Mouse (Mus musculus): ENCODE results near the gene Vasn. TPM values are rescaled to one million over a fixed set of nuclear protein-coding genes. Genes with fewer than 3 reads are reported as not detected.

Gene Vasn
- polyA plus RNA-seq, 1 experiment: 72.1 TPM

- no peak overlapping the region for H3K27ac ChIP-seq (ENCODE audit: insufficient read depth, low read length)
- H3K4me3 ChIP-seq (ENCODE audit: insufficient read depth, low read length): no peak overlapping the region
- H3K4me1 ChIP-seq (ENCODE audit: control insufficient read depth, insufficient read depth, low read length): peaks cover 50% of the 10 kb centered on the region
- TF ChIP-seq CTCF (IDR thresholded peaks at IDR 0.05; ENCODE audit: borderline replicate concordance, insufficient read depth, low read length): no peak
Observed at GRCm38 (mm10) chr16:4605514-4606131, 34.1 kb upstream of the Vasn start.

- TF ChIP-seq POLR2A (IDR thresholded peaks at IDR 0.05; ENCODE audit: low read depth, low read length) (no peak), CTCF (IDR thresholded peaks at IDR 0.05; ENCODE audit: borderline replicate concordance, insufficient read depth, low read length) (peak; percentile 37; the same call in 1 of the 2 replicates)
- H3K4me1 ChIP-seq (ENCODE audit: control insufficient read depth, insufficient read depth, low read length): peaks cover 41% of the 10 kb centered on the region
- no peak overlapping the region for H3K27ac ChIP-seq (ENCODE audit: insufficient read depth, low read length)
- H3K4me3 ChIP-seq (ENCODE audit: insufficient read depth, low read length): no peak overlapping the region
Observed at GRCm38 (mm10) chr16:4606431-4607084, 33.2 kb upstream of the Vasn start.

DNA sequence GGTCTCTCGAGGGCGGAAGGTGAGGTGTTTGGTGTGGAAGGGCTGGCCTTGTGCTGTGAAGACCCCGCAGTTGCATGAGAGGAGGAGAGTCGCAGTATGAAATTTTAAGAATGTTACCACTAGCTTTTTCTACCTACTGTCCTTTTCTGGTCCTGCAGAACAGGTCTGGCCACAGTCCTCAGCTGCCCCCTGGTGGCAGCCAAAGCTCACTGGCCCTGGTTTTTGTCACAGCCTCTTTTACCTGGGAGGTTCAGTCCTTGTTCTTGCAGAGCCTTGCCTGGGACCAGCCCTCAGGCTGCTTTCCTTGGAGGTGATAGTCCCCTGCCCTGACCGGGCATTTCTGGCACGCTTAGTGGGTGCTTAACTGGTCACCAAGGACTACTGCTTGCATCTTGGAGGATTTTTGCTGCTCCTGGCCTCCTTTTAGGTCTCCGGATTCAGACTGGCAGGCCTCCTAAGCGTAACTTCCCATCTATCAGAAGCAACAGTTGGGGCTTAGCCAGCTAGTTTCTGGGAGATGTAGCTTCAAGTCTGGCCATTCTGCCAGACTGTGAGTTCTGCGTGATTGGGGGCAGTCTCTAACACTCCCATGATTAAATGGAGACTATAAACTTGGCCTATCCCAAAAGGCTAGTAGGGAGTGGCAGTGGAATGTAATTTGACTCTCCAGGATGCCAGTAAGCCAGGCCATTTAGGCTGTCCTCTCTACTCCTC, 31.8 kb upstream of the Vasn start:
- H3K27ac ChIP-seq (ENCODE audit: insufficient read depth, low read length): no peak overlapping the region
- TF ChIP-seq CTCF (IDR thresholded peaks at IDR 0.05; ENCODE audit: borderline replicate concordance, insufficient read depth, low read length): peak; percentile 78
- TF ChIP-seq POLR2A (IDR thresholded peaks at IDR 0.05; ENCODE audit: low read depth, low read length): no peak
- peaks cover 31% of the 10 kb centered on the region for H3K4me1 ChIP-seq (ENCODE audit: control insufficient read depth, insufficient read depth, low read length)
- no peak overlapping the region for H3K4me3 ChIP-seq (ENCODE audit: insufficient read depth, low read length)

DNA sequence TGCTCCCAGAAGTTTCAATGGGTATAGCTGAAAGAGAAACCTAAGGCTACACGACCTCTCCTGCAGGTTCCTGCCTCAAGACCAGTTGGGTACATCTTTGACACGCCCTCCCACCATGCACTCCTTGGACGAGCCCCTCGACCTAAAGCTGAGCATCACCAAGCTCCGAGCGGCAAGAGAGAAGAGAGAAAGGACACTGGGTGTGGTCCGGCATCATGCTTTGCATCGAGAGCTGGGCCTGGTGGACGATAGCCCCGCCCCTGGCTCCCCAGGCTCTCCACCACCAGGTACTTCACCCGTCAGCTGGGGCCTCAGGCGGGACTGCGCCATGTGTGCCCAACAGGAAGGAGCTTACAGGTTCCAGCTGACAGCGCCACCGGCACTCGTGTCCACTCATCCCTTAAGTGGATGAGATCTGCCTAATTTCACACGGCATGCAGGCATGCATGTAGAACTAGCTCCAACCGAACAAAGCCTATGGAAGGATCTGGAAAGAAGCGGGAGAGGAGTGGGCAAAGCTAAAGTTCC, 31.1 kb upstream of the Vasn start:
- no peak for TF ChIP-seq POLR2A (IDR thresholded peaks at IDR 0.05; ENCODE audit: low read depth, low read length)
- no peak for TF ChIP-seq CTCF (IDR thresholded peaks at IDR 0.05; ENCODE audit: borderline replicate concordance, insufficient read depth, low read length)
- Histone ChIP-seq H3K4me3 (ENCODE audit: insufficient read depth, low read length) (no peak overlapping the region), H3K4me1 (ENCODE audit: control insufficient read depth, insufficient read depth, low read length) (peaks cover 26% of the 10 kb centered on the region), H3K27ac (ENCODE audit: insufficient read depth, low read length) (no peak overlapping the region)

DNA sequence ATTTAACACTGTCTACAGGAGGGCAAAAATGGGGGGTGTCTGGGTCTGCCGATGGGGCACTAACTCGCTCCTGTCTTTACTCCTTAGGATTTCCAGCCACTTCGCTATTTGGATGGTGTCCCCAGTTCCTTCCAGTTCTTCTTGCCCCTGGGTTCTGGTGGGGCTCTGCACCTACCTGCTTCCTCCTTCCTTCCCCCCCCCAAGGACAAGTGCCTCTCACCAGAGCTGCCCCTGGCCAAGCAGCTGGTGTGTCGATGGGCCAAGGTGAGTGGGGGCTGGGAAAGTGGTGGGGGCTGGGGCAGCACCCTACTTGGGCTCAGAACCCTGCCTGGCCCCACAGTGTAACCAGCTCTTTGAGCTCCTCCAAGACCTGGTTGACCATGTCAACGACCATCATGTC, 28.5 kb upstream of the Vasn start:
- TF ChIP-seq POLR2A (IDR thresholded peaks at IDR 0.05; ENCODE audit: low read depth, low read length) (no peak), CTCF (IDR thresholded peaks at IDR 0.05; ENCODE audit: borderline replicate concordance, insufficient read depth, low read length) (no peak)
- Histone ChIP-seq H3K4me1 (ENCODE audit: control insufficient read depth, insufficient read depth, low read length) (peaks cover 15% of the 10 kb centered on the region), H3K4me3 (ENCODE audit: insufficient read depth, low read length) (no peak overlapping the region), H3K27ac (ENCODE audit: insufficient read depth, low read length) (no peak overlapping the region)

GRCm38 (mm10) chr16:4611676-4612075, 28.1 kb upstream of the Vasn start:
- TF ChIP-seq POLR2A (IDR thresholded peaks at IDR 0.05; ENCODE audit: low read depth, low read length): no peak
- TF ChIP-seq CTCF (IDR thresholded peaks at IDR 0.05; ENCODE audit: borderline replicate concordance, insufficient read depth, low read length): no peak
- no peak overlapping the region for H3K4me3 ChIP-seq (ENCODE audit: insufficient read depth, low read length)
- H3K4me1 ChIP-seq (ENCODE audit: control insufficient read depth, insufficient read depth, low read length): peaks cover 10% of the 10 kb centered on the region
- H3K27ac ChIP-seq (ENCODE audit: insufficient read depth, low read length): no peak overlapping the region

DNA sequence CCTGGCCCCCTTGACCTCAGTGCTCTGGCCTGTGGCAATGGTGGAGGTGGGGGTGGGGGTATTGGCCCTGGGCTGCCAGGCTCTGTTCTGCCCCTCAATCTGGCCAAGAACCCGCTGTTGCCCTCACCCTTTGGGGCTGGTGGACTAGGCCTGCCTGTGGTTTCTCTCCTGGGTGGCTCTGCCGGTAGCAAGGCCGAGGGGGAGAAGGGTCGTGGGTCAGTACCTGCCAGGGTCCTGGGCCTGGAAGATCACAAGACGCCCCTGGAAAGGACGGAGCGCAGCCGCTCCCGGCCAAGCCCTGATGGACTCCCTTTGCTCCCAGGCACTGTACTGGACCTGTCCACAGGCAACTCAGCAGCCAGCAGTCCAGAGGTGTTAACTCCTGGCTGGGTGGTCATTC, 26.0 kb upstream of the Vasn start:
- Histone ChIP-seq H3K27ac (ENCODE audit: insufficient read depth, low read length) (no peak overlapping the region), H3K4me1 (ENCODE audit: control insufficient read depth, insufficient read depth, low read length) (no peaks in the 10 kb centered on the region), H3K4me3 (ENCODE audit: insufficient read depth, low read length) (no peak overlapping the region)
- TF ChIP-seq CTCF (IDR thresholded peaks at IDR 0.05; ENCODE audit: borderline replicate concordance, insufficient read depth, low read length): no peak
- TF ChIP-seq POLR2A (IDR thresholded peaks at IDR 0.05; ENCODE audit: low read depth, low read length): no peak

DNA sequence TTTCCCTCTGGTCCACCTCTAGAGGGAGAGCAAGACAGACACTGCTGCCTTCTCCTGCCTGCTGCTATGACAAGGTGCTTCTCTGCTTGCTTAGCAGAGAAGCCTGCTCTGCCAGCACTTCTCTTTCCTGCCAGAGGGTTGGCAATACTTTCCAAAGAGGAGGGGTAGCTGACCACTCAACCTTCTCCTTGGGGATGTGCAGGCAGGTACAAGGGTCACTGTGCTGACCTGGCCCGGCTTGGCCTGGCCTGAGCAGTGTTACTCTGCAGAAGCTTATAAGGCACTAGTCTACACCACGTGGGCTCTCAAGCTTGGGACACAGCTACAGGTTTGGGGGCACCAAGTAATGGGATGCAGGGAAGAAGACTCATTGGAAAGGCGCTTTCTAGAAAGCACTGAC, 25.1 kb upstream of the Vasn start:
- Histone ChIP-seq H3K4me3 (ENCODE audit: insufficient read depth, low read length) (no peak overlapping the region), H3K27ac (ENCODE audit: insufficient read depth, low read length) (no peak overlapping the region), H3K4me1 (ENCODE audit: control insufficient read depth, insufficient read depth, low read length) (no peaks in the 10 kb centered on the region)
- TF ChIP-seq POLR2A (IDR thresholded peaks at IDR 0.05; ENCODE audit: low read depth, low read length) (no peak), CTCF (IDR thresholded peaks at IDR 0.05; ENCODE audit: borderline replicate concordance, insufficient read depth, low read length) (no peak)

DNA sequence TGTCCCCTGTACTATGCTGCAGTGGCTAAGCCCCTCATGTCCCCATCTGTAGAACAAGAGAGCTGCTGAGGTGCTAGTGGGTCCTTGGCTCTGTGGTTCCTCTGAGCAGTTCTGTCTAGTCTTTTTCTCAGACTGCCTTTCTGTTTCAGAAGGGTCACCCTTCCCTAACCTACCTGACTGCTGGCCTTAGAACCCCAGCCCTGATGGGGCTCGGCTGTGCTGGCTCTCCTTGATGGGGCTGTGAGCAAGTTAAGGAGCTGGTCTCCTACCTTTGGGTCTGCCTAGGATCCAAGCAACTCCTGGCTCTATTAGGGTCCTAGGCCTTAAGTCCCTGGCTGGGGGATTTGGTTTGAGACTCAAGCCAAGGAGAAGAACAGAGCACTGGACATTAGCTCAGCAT, 24.4 kb upstream of the Vasn start:
- H3K27ac ChIP-seq (ENCODE audit: insufficient read depth, low read length): no peak overlapping the region
- H3K4me3 ChIP-seq (ENCODE audit: insufficient read depth, low read length): no peak overlapping the region
- no peak for TF ChIP-seq POLR2A (IDR thresholded peaks at IDR 0.05; ENCODE audit: low read depth, low read length)
- TF ChIP-seq CTCF (IDR thresholded peaks at IDR 0.05; ENCODE audit: borderline replicate concordance, insufficient read depth, low read length): no peak
- no peaks in the 10 kb centered on the region for H3K4me1 ChIP-seq (ENCODE audit: control insufficient read depth, insufficient read depth, low read length)

DNA sequence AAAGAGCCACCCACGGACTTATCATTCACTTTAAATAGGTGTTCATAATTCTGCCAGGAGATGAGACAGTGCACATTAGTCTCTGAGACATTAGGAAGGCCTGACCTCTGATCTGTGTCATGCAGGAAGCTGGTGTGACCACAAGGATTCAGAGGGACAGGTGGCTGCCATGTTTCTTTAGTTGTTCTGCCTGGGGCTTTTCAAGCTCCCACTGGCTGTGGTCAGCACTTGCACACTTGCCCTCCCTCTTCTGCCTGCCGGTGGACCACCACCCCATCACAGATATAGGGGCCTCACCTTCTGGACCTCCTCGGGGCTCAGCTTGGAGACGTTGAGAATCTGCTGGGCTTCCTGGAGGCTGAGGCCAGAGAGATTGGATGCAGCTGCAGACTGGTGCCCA, 22.9 kb upstream of the Vasn start:
- TF ChIP-seq POLR2A (IDR thresholded peaks at IDR 0.05; ENCODE audit: low read depth, low read length) (no peak), CTCF (IDR thresholded peaks at IDR 0.05; ENCODE audit: borderline replicate concordance, insufficient read depth, low read length) (no peak)
- Histone ChIP-seq H3K4me3 (ENCODE audit: insufficient read depth, low read length) (no peak overlapping the region), H3K4me1 (ENCODE audit: control insufficient read depth, insufficient read depth, low read length) (no peaks in the 10 kb centered on the region), H3K27ac (ENCODE audit: insufficient read depth, low read length) (no peak overlapping the region)
